Mouse (Mus musculus) liver, embryonic 11.5 days (tissue): ENCODE measurements around the gene Pdcd6. TPM values are rescaled to one million over a fixed set of nuclear protein-coding genes. Genes with fewer than 3 reads are reported as not detected.

Experiments used
- ATAC-seq: fragments of 200-750 bp; cut with Nextera tagmentation; replicated peaks from 2 replicates; pipeline ENCODE4 v1.8.0; 2017; ENCODE audit warnings: moderate number of reproducible peaks, mild to moderate bottlenecking, moderate TSS enrichment, moderate library complexity; ENCODE audit not compliant: low FRiP score
- DNase-seq: peaks from one replicate; pipeline ENCODE4 v3.0.0-alpha.2; 2017; ENCODE audit warnings: low spot score
- H3K27ac ChIP-seq: fragments of 300-500 bp; sonication (generic); 2 replicates; pipeline ENCODE4 v1.5.1; 2014; ENCODE audit warnings: mild to moderate bottlenecking, low read depth, low read length, control low read depth
- H3K27me3 ChIP-seq: fragments of 300-500 bp; sonication (generic); replicated peaks from 2 replicates; pipeline ENCODE4 v1.6.1; 2014; ENCODE audit warnings: low read length, mixed read lengths; ENCODE audit not compliant: control insufficient read depth, insufficient read depth
- H3K36me3 ChIP-seq: fragments of 300-500 bp; sonication (generic); 2 replicates; pipeline ENCODE4 v1.6.1; 2014; ENCODE audit warnings: mild to moderate bottlenecking, low read length, moderate library complexity, mixed read lengths; ENCODE audit not compliant: control insufficient read depth, insufficient read depth
- H3K4me1 ChIP-seq: fragments of 300-500 bp; sonication (generic); replicated peaks from 2 replicates; pipeline ENCODE4 v1.6.1; 2014; ENCODE audit warnings: low read length, mixed read lengths; ENCODE audit not compliant: control insufficient read depth, insufficient read depth
- H3K4me2 ChIP-seq: fragments of 300-500 bp; sonication (generic); 2 replicates; pipeline ENCODE4 v1.6.1; 2014; ENCODE audit warnings: mild to moderate bottlenecking, control low read depth, moderate library complexity
- H3K4me3 ChIP-seq: fragments of 300-500 bp; sonication (generic); 2 replicates; pipeline ENCODE4 v1.5.1; 2014; ENCODE audit warnings: low read depth, low read length, control low read depth
- H3K9ac ChIP-seq: fragments of 300-500 bp; sonication (generic); 2 replicates; pipeline ENCODE4 v1.6.1; 2014; ENCODE audit warnings: low read depth, low read length, control low read depth
- H3K9me3 ChIP-seq: fragments of 300-500 bp; sonication (generic); 2 replicates; pipeline ENCODE4 v1.6.1; 2016; ENCODE audit warnings: low read length, inconsistent platforms, mixed read lengths; ENCODE audit not compliant: control insufficient read depth
- WGBS: fragments of 180-500 bp; shearing (Covaris S2); extraction: QIAGEN DNeasy Blood & Tissue Kit; methylation state at CpG from one replicate; pipeline ENCODE4 v1.1.7; 2014; 5-methylcytosine and 5-hydroxymethylcytosine counted together
- polyA plus RNA-seq: library from polyadenylated mRNA; unstranded; fragments of >200 nt; fragmentation: Nextera tagmentation; extraction: Ambion mirVana; gene quantifications from 2 replicates; pipeline ENCODE4 v1.2.1, GENCODE M21; 2014

Pdcd6 gene
- polyA plus RNA-seq, 1 experiment from 2014 or later: 142 TPM

- DNase-seq: peak; percentile 49
- WGBS: 38% methylated on average over 4 of the region's 4 CpGs
- Histone ChIP-seq H3K9ac (no peak overlapping the region), H3K9me3 (no peaks in the 10 kb centered on the region), H3K27me3 (no peaks in the 10 kb centered on the region), H3K27ac (no peak overlapping the region), H3K4me2 (no peak overlapping the region), H3K36me3 (peaks cover 4% of the 10 kb centered on the region; the same call in 1 of the 2 replicates), H3K4me3 (no peak overlapping the region), H3K4me1 (no peaks in the 10 kb centered on the region)
- peak; percentile 56 for ATAC-seq
Measured at GRCm38 (mm10) chr13:74300925-74301606, 16.3 kb downstream of the Pdcd6 start.

- no peak overlapping the region for H3K9ac ChIP-seq
- H3K36me3 ChIP-seq: no peaks in the 10 kb centered on the region
- no peak overlapping the region for H3K27ac ChIP-seq
- H3K4me2 ChIP-seq: no peak overlapping the region
- H3K4me3 ChIP-seq: no peak overlapping the region
- no peak for DNase-seq
- ATAC-seq: no peak
- H3K4me1 ChIP-seq: peaks cover 3% of the 10 kb centered on the region; the same call in 1 of the 2 replicates
- 65% methylated on average over 7 of the region's 7 CpGs for WGBS
- H3K9me3 ChIP-seq: no peaks in the 10 kb centered on the region
- H3K27me3 ChIP-seq: peaks cover 9% of the 10 kb centered on the region
Measured at GRCm38 (mm10) chr13:74296376-74296775, 21.0 kb downstream of the Pdcd6 start.

- H3K4me3 ChIP-seq: peak within 1 kb of the TSS; percentile 22; the same call in 1 of the 2 replicates
- peak within 1 kb of the TSS; percentile 57 for H3K4me2 ChIP-seq
- H3K36me3 ChIP-seq: no peaks in the 10 kb centered on the region
- WGBS: under 1% methylated on average over 27 of the region's 27 CpGs
- ATAC-seq (peak; percentile 70), DNase-seq (peak; percentile 62)
- H3K9me3 ChIP-seq: no peaks in the 10 kb centered on the region
- H3K27me3 ChIP-seq: peaks cover 9% of the 10 kb centered on the region
- H3K9ac ChIP-seq: no peak within 1 kb of the TSS
- peaks cover 3% of the 10 kb centered on the region; the same call in 1 of the 2 replicates for H3K4me1 ChIP-seq
- no peak within 1 kb of the TSS for H3K27ac ChIP-seq
Measured at GRCm38 (mm10) chr13:74292167-74292566, 25.2 kb downstream of the Pdcd6 start, which contains the start of gene Ahrr. TSS of gene Ahrr (minus strand) at chr13:74292331.

GRCm38 (mm10) chr13:74289646-74290045 lies 27.7 kb downstream of the Pdcd6 start:
- WGBS: 74% methylated on average over 5 of the region's 5 CpGs

GRCm38 (mm10) chr13:74282299-74282698 lies 35.1 kb downstream of the Pdcd6 start:
- Histone ChIP-seq H3K4me2 (no peak overlapping the region), H3K4me3 (no peak overlapping the region), H3K27ac (no peak overlapping the region), H3K4me1 (no peaks in the 10 kb centered on the region), H3K9ac (no peak overlapping the region), H3K36me3 (no peaks in the 10 kb centered on the region), H3K27me3 (peaks cover 2% of the 10 kb centered on the region), H3K9me3 (no peaks in the 10 kb centered on the region)
- DNase-seq (no peak), ATAC-seq (no peak)
- WGBS: 64% methylated on average over 2 of the region's 2 CpGs

More at GRCm38 (mm10) chr13:74289646-74290045, 27.7 kb downstream of the Pdcd6 start:
- ATAC-seq: no peak
- Histone ChIP-seq H3K4me1 (peaks cover 3% of the 10 kb centered on the region; the same call in 1 of the 2 replicates), H3K9ac (no peak overlapping the region), H3K27ac (no peak overlapping the region), H3K4me3 (no peak overlapping the region), H3K4me2 (no peak overlapping the region), H3K27me3 (peaks cover 9% of the 10 kb centered on the region), H3K36me3 (no peaks in the 10 kb centered on the region), H3K9me3 (no peaks in the 10 kb centered on the region)
- no peak for DNase-seq

GRCm38 (mm10) chr13:74275726-74276125 lies 41.7 kb downstream of the Pdcd6 start:
- no peak overlapping the region for H3K27ac ChIP-seq

GRCm38 (mm10) chr13:74260231-74260992 lies 57.0 kb downstream of the Pdcd6 start:
- 6% methylated on average over 10 of the region's 10 CpGs for WGBS
- peak; percentile 68; the same call in 1 of the 2 replicates for ATAC-seq

More at GRCm38 (mm10) chr13:74275726-74276125, 41.7 kb downstream of the Pdcd6 start:
- Histone ChIP-seq H3K4me1 (no peaks in the 10 kb centered on the region), H3K4me3 (no peak overlapping the region), H3K9me3 (no peaks in the 10 kb centered on the region), H3K27me3 (peaks cover 3% of the 10 kb centered on the region), H3K36me3 (no peaks in the 10 kb centered on the region), H3K9ac (no peak overlapping the region), H3K4me2 (no peak overlapping the region)
- DNase-seq (no peak), ATAC-seq (peak; percentile 68)
- 46% methylated on average over 4 of the region's 4 CpGs for WGBS

GRCm38 (mm10) chr13:74259460-74260230 lies 57.7 kb downstream of the Pdcd6 start:
- no peaks in the 10 kb centered on the region for H3K9me3 ChIP-seq
- peak overlapping the region; percentile 76 for H3K4me2 ChIP-seq
- peak; percentile 70 for ATAC-seq
- H3K36me3 ChIP-seq: no peaks in the 10 kb centered on the region
- H3K4me1 ChIP-seq: 0 out of 2 replicates have a peak, but pooled peaks cover 8% of the 10 kb centered on the region
- peak overlapping the region; percentile 43 for H3K4me3 ChIP-seq
- H3K27me3 ChIP-seq: peaks cover 2% of the 10 kb centered on the region; the same call in 1 of the 2 replicates
- WGBS: 3% methylated on average over 35 of the region's 35 CpGs
- H3K27ac ChIP-seq: no peak overlapping the region; the same call in 1 of the 2 replicates
- peak; percentile 56 for DNase-seq
- peak overlapping the region; percentile 52 for H3K9ac ChIP-seq

More at GRCm38 (mm10) chr13:74260231-74260992, 57.0 kb downstream of the Pdcd6 start:
- no peaks in the 10 kb centered on the region for H3K36me3 ChIP-seq
- no peaks in the 10 kb centered on the region for H3K9me3 ChIP-seq
- no peak overlapping the region; the same call in 1 of the 2 replicates for H3K27ac ChIP-seq
- peak overlapping the region; percentile 52 for H3K9ac ChIP-seq
- peaks cover 2% of the 10 kb centered on the region; the same call in 1 of the 2 replicates for H3K27me3 ChIP-seq
- H3K4me3 ChIP-seq: peak overlapping the region; percentile 43
- DNase-seq: no peak
- peak overlapping the region; percentile 76 for H3K4me2 ChIP-seq
- H3K4me1 ChIP-seq: 0 out of 2 replicates have a peak, but pooled peaks cover 8% of the 10 kb centered on the region
